Mouse (Mus musculus) adrenal gland, adult 8-10 months (tissue): Measurements from ENCODE around the gene Slx4ip. TPM values are rescaled to one million over a fixed set of nuclear protein-coding genes. Genes with fewer than 3 reads are reported as not detected.

Experiments used
- DNase-seq: peaks from one replicate; pipeline ENCODE4 v3.0.0; 2022
- total RNA-seq, 4 experiments: library from RNA; stranded (reverse); gene quantifications; 2 replicates each; pipeline ENCODE4 v1.2.4; 2022

The Slx4ip gene
- total RNA-seq, 4 experiments from 2014 or later = 6.5 to 8.8 (median 7.3) TPM

DNA sequence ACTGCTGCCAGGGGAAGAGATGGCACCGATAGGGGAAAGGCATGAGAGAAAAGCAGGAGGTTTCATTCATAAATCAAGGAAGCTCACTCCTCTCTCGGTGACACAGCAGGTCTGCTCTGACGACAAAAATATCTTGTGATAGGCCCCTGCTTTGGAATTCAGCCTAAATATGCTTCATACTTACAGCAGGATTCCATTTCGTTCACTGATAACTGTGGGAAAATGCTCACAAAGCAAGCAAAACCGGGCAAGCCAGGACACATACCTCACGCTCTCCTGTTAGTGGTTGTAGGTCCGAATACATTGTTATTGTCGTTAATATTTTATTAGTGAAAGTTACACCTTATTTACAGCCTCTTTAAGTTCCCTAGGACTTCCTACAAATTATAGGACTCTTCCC is 216.9 kb downstream of the Slx4ip start:
- DNase-seq = no peak

GRCm38 (mm10) chr2:137109321-137110213 is 218.5 kb downstream of the Slx4ip start:
- DNase-seq = peak; percentile 26

- DNase-seq = no peak
These were observed 219.3 kb downstream of the Slx4ip start for GRCm38 (mm10) chr2:137110214-137110898.

- DNase-seq = no peak
These were observed 222.5 kb downstream of the Slx4ip start for GRCm38 (mm10) chr2:137113288-137114061.

GRCm38 (mm10) chr2:137114248-137115096 is 223.5 kb downstream of the Slx4ip start:
- DNase-seq = peak; percentile 77

DNA sequence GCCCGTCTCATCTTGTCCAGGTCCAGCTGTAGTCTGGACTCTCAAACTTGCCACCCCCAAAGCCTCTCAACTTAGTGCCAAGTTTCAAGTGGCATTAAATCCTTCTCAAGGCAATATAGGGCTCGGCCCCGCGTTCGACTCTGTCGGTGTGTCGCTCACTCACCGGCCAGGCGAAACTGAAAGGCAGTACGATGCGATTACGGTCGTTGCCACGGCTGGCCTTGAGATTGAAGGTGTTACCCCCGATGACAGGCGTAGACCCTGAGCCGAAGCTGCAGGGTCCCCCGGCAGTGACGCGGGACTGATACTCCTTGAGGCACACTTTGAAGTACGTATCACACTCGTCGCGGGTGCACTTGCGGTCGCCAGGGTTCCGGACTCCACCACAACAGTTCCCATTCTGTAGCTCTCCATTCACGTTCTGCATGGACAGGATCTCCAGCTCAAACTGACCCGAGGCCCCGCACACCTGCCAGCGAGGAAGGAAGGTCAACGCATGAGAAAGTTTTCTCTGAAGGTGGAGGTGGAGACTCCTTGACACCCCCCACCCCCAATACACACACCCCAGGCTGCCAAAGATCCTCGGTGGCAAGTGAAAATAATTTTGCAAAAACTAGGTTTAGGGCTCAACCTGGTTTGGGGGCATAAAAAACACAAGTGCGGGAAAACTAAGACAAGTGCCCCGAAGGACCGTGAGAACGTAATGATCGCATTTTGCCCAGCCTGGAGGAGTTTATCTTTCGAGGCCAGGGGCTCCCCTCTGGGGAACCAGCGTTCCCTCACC is 224.4 kb downstream of the Slx4ip start:
- peak; percentile 23 for DNase-seq

- peak; percentile 23 for DNase-seq
These were observed 225.1 kb downstream of the Slx4ip start, which contains the start of gene Jag1 for GRCm38 (mm10) chr2:137116025-137116674. TSS of gene Jag1 (minus strand) at chr2:137116644.

DNA sequence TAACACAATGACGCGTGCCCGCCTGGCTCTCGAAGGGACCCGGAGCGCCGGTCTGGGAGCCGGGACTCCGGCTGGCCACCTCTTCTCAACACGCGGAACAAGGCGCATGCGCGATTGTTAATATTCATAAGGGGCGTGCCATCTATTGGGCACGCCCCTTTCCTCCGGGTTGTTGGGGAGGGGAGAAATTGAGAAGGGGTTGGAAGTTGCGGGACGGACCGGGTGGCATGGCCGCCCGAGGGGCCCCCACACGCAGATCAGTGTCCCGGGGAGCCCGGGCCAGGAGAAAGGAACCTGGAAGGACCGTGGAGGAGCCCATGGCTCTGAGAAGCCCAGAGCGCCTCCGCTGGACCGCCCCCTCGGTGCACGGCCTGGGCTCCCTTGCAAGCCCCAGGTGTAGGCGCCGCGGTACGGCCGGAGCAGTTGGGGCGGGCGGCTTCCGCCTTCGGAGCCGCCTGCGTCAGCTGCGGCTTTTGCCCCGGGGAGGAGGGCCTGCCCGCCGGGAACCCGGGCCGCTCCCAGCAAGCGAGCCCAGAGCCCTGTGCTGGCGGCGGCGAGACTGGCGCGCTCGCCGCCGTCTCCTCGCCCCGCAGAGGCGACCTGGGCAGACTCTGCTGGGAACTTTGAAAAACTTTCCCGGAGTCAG is 225.8 kb downstream of the Slx4ip start:
- peak; percentile 90 for DNase-seq

DNA sequence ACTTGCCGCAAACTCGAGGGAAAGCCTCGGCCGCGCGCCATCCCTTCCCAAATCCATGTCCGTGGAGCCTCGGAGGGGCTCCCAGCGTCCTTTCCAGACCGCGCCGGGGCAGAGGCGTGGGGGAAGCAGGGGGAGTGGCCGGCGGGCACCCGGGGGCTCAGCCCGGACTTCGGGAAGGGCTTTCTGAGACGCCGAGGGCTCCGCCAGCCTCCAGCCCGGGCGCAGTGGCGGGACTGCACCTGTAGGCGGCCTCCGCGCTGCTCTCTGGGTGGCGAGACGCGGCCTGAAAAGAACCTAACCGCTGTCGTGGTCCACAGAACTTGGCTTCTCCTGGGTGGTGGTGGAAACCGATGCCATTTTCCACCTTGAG is 226.3 kb downstream of the Slx4ip start:
- DNase-seq = peak; percentile 73

Other genes starting within 250 kb of the Slx4ip start
- gene Snap25, start 177.8 kb upstream of the Slx4ip start, total RNA-seq = 10 to 100 TPM; 43.7 to 80.6 (median 62.5) TPM
- gene AL731706.2, start 5.5 kb upstream of the Slx4ip start, total RNA-seq = 10 to 100 TPM in 2 of 4 experiments, 1 to 10 TPM in 1, not detected in 1; 6.7 to 19.6 (median 15.6) TPM
- gene AL731706.1, start 171 bp downstream of the Slx4ip start, total RNA-seq = 10 to 100 TPM in 3 of 4 experiments, 1 to 10 TPM in 1; 7.0 to 16.9 (median 16.2) TPM
- gene Mkks, start 171 bp downstream of the Slx4ip start, total RNA-seq = 10 to 100 TPM; 12.5 to 27.4 (median 22.2) TPM
- 10 to 100 TPM in 3 of 4 experiments, 1 to 10 TPM in 1; 10.0 to 13.4 (median 12.6) TPM for gene Jag1, start 225.4 kb downstream of the Slx4ip start, total RNA-seq